Mouse (Mus musculus) common myeloid progenitor, adult 5-6 weeks (primary cell): ENCODE measurements around the gene Rapgef6. TPM values are rescaled to one million over a fixed set of nuclear protein-coding genes. Genes with fewer than 3 reads are reported as not detected.

Source experiments
- ATAC-seq: replicated peaks from 2 replicates; pipeline ENCODE4 v1.8.0; 2016; ENCODE audit warnings: low read depth, mild to moderate bottlenecking, moderate TSS enrichment, inconsistent platforms; ENCODE audit not compliant: poor library complexity, severe bottlenecking
- total RNA-seq: library from RNA; stranded (forward); fragments of 200-1000, 187-1606 nt; gene quantifications from 2 replicates; pipeline ENCODE4 v1.2.3, GENCODE M21; 2017

Gene Rapgef6
- total RNA-seq, 1 experiment from 2014 or later = 68.0 TPM

- no peak for ATAC-seq
These were observed 156.5 kb downstream of the Rapgef6 start for GRCm38 (mm10) chr11:54679141-54679540.

- no peak for ATAC-seq
These were observed 162.2 kb downstream of the Rapgef6 start for GRCm38 (mm10) chr11:54684831-54685230.

DNA sequence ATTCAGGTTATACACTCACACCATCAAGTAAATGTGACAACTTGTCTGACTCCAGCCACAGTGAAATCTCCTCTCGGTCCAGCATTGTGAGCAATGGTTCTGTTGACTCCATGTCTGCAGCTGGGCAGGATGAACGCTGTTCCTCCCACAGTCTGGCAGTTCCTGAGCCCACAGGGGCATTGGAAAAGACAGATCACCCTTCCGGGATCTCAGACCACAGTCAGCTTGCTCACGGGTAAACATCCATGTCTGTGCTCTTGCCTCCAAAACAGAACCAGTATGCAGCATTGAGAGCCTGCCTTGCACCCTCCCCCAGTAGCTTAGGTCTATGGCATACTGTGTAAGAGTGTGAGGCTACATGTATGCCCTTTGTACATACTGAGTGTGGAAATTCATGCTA is 167.5 kb downstream of the Rapgef6 start:
- ATAC-seq = no peak

DNA sequence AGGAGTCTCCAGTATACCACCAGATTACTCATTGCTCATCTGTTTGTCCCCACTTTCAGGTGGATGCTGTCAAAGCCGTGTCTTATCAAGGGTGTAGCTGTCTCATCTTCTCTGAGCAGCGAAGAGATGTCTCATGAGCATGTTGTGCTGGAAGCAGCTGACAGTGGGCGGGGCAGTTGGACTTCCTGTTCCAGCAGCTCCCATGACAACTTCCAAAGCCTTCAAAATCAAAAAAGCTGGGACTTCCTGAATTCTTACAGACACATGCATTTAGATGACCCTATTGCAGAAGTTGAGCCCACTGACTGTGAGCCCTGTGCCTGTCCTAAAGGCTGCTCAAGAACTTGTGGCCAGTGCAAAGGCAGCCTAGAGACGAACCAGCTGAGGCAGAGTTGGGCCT is 168.5 kb downstream of the Rapgef6 start:
- 0 out of 2 replicates have a peak, but pooled peaks have one; percentile 8 for ATAC-seq

- no peak for ATAC-seq
These were observed 171.0 kb downstream of the Rapgef6 start for GRCm38 (mm10) chr11:54693696-54694095.

GRCm38 (mm10) chr11:54694291-54694690 is 171.6 kb downstream of the Rapgef6 start:
- ATAC-seq = no peak

- ATAC-seq = peak; percentile 52; the same call in 1 of the 2 replicates
These were observed 173.3 kb downstream of the Rapgef6 start for GRCm38 (mm10) chr11:54695951-54696350.

DNA sequence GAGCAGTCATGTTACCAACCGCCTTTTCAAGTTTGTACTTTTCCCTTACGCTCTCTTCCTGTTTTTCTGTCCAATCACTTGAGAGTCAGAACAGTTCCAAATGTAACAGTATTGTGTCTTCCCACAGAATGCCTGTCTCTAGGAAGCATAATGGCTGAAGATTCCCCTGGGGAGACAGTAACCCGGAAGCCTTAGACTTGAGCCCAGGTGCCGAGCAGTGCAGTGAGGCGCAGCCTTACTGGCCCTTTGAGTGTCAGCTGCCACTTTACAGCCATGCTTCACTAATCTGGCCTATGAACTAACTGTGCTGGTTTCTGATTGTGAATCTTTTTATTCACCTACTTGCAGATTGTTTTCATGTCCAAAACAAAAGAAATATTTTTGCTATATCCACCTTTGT is 175.0 kb downstream of the Rapgef6 start:
- no peak for ATAC-seq

- ATAC-seq = no peak
These were observed 176.0 kb downstream of the Rapgef6 start for GRCm38 (mm10) chr11:54698636-54699035.

DNA sequence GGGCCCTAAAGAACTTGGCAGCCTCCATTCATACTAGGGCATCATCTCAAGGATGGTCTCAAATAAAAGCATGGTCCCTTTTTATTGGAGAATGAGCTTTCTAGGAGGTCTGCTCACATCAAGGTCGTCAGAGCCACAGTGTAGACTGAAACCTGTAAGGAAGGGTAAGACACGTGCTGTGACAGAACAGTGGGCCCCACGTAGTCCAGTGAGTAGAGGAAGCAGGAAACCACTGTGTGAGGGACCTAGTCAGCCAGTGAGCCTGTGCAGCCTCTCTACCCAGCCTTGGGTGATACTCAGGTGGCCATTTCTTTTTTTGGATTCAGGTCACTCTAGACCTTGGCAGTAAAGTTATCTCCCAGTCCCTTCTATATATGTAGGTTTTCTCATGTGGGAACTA is 177.3 kb downstream of the Rapgef6 start:
- no peak for ATAC-seq

DNA sequence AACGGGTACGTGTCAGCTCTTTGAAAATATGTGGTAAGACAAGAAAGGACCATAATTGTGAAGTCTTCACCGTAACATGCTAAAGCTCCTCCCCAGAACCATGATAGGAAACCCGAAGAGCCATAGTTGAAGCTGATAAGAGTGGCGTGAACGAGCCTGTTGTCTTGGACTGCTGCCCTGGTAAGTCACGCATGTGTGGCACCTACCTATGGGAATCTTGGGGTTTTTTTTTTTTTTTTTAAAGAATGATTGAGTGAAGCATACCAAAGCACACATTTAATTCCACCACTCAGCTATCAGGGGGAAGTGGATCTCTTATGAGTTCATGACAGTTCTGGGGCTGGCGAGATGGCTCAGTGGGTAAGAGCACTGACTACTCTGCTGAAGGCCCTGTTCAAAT is 179.2 kb downstream of the Rapgef6 start:
- ATAC-seq = no peak

GRCm38 (mm10) chr11:54703306-54703705 is 180.7 kb downstream of the Rapgef6 start:
- ATAC-seq = peak; percentile 75

GRCm38 (mm10) chr11:54708153-54708552 is 185.5 kb downstream of the Rapgef6 start:
- ATAC-seq = no peak

GRCm38 (mm10) chr11:54709645-54710044 is 187.0 kb downstream of the Rapgef6 start:
- ATAC-seq = no peak

- peak; percentile 36; the same call in 1 of the 2 replicates for ATAC-seq
These were observed 188.1 kb downstream of the Rapgef6 start for GRCm38 (mm10) chr11:54710512-54711293.

DNA sequence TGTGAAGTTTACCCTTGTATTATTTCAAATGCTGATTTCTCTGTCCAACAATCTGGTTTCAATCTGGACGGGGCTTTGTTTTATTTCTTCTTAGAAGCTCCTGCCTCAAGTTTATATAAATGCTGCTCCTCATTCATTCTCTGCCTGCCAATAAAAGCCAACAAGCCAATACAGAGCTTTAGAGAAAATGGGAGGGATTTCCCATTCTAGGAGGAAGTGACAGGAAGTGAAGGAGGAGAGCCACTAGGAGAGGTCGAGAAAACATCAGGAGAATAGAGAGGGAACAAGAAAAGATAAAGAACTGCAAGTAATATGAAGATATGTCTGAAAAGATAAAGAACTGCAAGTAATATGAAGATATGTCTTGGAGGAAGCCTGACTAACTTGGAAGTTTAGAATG is 190.2 kb downstream of the Rapgef6 start:
- no peak for ATAC-seq

GRCm38 (mm10) chr11:54717893-54718292 is 195.2 kb downstream of the Rapgef6 start:
- no peak for ATAC-seq

DNA sequence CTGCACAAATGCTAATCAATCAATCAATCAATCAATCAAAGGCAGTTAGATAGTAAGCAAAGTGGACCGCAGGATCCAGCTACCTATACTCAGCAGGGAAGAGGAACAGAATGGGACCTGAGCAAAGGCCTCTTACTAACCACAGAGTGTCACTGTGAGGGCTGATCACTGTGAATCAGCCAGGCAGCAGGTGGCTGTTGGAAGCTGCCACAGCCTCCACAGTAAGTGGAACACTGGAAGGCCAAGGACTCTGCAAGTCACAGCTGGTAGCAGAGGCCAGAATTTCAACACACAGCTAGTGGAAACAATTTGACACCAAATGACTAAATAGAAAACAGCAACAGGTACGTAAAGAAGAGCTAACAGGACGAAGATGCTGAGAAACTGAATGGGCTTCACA is 196.0 kb downstream of the Rapgef6 start:
- no peak for ATAC-seq

- ATAC-seq = no peak
These were observed 199.4 kb downstream of the Rapgef6 start for GRCm38 (mm10) chr11:54722057-54722456.

- no peak for ATAC-seq
These were observed 201.8 kb downstream of the Rapgef6 start for GRCm38 (mm10) chr11:54724353-54725034.

- ATAC-seq = no peak
These were observed 204.0 kb downstream of the Rapgef6 start for GRCm38 (mm10) chr11:54726571-54727062.
